Mouse (Mus musculus) kidney, embryonic 16.5 days (tissue): Measurements from ENCODE around the gene Chst11. TPM values are rescaled to one million over a fixed set of nuclear protein-coding genes. Genes with fewer than 3 reads are reported as not detected.
"Not testable (repeated sequence)": the region's sequence is repeated elsewhere in the genome, so short reads cannot be mapped to it uniquely, and the experiment has no call there.

Experiments used
- ATAC-seq: fragments of 200-750 bp; cut with Nextera tagmentation; 2 replicates; pipeline ENCODE4 v1.8.0; 2017; ENCODE audit warnings: moderate TSS enrichment; ENCODE audit not compliant: low FRiP score, low TSS enrichment
- H3K27ac ChIP-seq: fragments of 300-500 bp; sonication (generic); 2 replicates; pipeline ENCODE4 v1.5.1; 2014; ENCODE audit warnings: low read length
- H3K27me3 ChIP-seq: fragments of 300-500 bp; sonication (generic); 2 replicates; pipeline ENCODE4 v1.6.1; 2014; ENCODE audit warnings: low read length, control low read depth, mixed read lengths; ENCODE audit not compliant: insufficient read depth
- H3K36me3 ChIP-seq: fragments of 300-500 bp; sonication (generic); 2 replicates; pipeline ENCODE4 v1.6.1; 2014; ENCODE audit warnings: low read length, control low read depth, mixed read lengths; ENCODE audit not compliant: insufficient read depth
- H3K4me1 ChIP-seq: fragments of 300-500 bp; sonication (generic); 2 replicates; pipeline ENCODE4 v1.6.1; 2014; ENCODE audit warnings: low read length, control low read depth, mixed read lengths; ENCODE audit not compliant: insufficient read depth
- H3K4me2 ChIP-seq: fragments of 300-500 bp; sonication (generic); replicated peaks from 2 replicates; pipeline ENCODE4 v1.6.1; 2014; ENCODE audit warnings: low read depth, low read length
- H3K4me3 ChIP-seq: fragments of 300-500 bp; sonication (generic); 2 replicates; pipeline ENCODE4 v1.5.1; 2014; ENCODE audit warnings: mild to moderate bottlenecking, low read length
- H3K9ac ChIP-seq: fragments of 300-500 bp; sonication (generic); replicated peaks from 2 replicates; pipeline ENCODE4 v1.6.1; 2014; ENCODE audit warnings: low read length
- H3K9me3 ChIP-seq: fragments of 300-500 bp; sonication (generic); 2 replicates; pipeline ENCODE4 v1.6.1; 2016; ENCODE audit warnings: low read length, control low read depth
- WGBS: fragments of 180-500 bp; shearing (Covaris S2); extraction: QIAGEN DNeasy Blood & Tissue Kit; methylation state at CpG from one replicate; pipeline ENCODE4 v1.1.7; 2014; 5-methylcytosine and 5-hydroxymethylcytosine counted together
- polyA plus RNA-seq: library from polyadenylated mRNA; unstranded; fragments of >200 nt; fragmentation: Nextera tagmentation; extraction: Ambion mirVana; gene quantifications from 2 replicates; pipeline ENCODE4 v1.2.1, GENCODE M21; 2015

The Chst11 gene
- polyA plus RNA-seq, 1 experiment from 2014 or later: 5.2 TPM

DNA sequence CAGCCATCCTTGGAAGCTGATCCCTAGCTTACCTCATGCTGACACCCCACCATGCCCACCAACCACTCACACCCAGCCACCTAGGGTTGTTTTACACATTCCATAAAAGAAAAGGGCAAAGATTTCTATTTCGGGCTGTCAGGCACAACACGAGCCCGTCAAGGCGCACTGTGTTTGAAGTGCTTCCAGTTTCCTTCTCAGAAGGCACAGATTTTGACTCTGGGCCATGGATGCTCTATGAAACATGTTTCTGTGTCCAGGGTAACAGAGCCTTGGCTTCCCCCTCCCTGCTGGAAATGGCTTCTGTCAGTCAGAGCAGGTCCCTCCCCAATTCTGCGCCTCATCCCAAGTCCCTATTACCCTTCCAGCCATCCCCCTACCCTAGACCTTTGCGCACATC is 125.7 kb downstream of the Chst11 start:
- WGBS: 94% methylated on average over 6 of the region's 6 CpGs
- H3K4me3 ChIP-seq: no peak overlapping the region
- ATAC-seq: no peak
- H3K27ac ChIP-seq: no peak overlapping the region
- no peaks in the 10 kb centered on the region for H3K9me3 ChIP-seq
- H3K36me3 ChIP-seq: no peaks in the 10 kb centered on the region
- no peaks in the 10 kb centered on the region for H3K27me3 ChIP-seq
- H3K9ac ChIP-seq: no peak overlapping the region
- H3K4me1 ChIP-seq: peaks cover 20% of the 10 kb centered on the region
- H3K4me2 ChIP-seq: no peak overlapping the region

DNA sequence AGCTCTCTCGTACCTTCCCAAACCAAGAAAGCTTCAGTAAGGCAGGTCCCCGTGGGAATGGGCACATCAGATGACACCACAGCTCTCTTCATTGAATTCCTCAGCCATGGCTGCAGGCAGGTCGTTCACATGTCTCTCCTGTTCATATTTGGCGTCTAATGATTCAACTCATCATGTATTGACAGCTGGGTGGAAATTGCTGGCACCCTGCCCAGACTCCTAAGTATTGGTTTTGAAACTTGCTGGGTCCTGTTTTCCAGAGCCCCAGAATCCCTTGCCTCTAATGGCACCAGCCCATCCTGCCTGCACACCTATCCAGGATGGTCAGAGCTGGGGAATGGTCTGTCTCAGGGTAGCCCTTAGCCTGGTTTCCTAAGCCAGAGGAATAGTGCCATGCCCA is 127.0 kb downstream of the Chst11 start:
- H3K4me3 ChIP-seq: no peak overlapping the region
- no peak overlapping the region for H3K4me2 ChIP-seq
- H3K27me3 ChIP-seq: no peaks in the 10 kb centered on the region
- no peaks in the 10 kb centered on the region for H3K36me3 ChIP-seq
- 79% methylated on average over 4 of the region's 4 CpGs for WGBS
- H3K9me3 ChIP-seq: no peaks in the 10 kb centered on the region
- no peak overlapping the region for H3K27ac ChIP-seq
- no peak overlapping the region for H3K9ac ChIP-seq
- H3K4me1 ChIP-seq: peaks cover 16% of the 10 kb centered on the region
- no peak for ATAC-seq

DNA sequence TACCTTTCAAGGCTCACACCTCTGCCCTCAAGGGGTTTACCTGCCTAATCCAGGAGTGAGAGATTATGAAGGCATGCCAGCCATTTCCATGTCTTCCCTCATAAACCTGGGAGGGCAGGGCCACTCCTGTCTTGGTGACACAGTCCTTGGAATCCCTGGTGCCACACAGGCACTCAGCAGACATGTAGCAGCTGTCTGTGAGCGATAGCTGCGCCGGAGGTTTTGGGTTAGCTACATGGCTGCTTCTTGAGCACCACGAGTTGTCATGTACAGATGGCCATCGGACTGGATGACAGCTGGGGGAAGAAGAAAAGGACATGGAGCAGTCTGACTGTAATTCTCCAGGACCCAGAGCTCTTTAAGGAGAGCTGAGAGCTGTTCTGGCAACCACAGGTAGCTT is 129.3 kb downstream of the Chst11 start:
- no peak overlapping the region for H3K9ac ChIP-seq
- no peaks in the 10 kb centered on the region for H3K9me3 ChIP-seq
- H3K4me1 ChIP-seq: peaks cover 10% of the 10 kb centered on the region
- H3K4me2 ChIP-seq: no peak overlapping the region
- H3K36me3 ChIP-seq: no peaks in the 10 kb centered on the region
- WGBS: 82% methylated on average over 5 of the region's 5 CpGs
- H3K27ac ChIP-seq: no peak overlapping the region
- no peak for ATAC-seq
- no peaks in the 10 kb centered on the region for H3K27me3 ChIP-seq
- no peak overlapping the region for H3K4me3 ChIP-seq

DNA sequence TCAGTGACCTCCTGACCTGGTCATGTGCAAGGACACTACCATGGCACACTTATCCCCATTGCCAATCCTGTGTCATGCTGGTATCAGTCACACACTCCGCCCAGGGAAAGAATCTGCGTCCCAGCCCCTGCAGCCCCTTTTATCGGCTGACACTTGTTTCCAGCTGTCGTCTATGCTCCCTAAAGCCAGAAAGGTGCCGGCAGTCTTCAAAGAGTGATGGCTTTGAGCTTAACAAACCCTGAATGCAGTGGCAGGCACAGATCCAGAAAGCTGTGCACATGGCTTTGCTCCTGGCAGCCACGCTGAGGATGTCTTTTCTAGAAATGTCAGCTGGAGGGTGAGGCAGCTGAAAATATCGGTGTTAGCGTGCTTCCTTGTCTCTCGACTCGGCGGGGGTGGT is 131.6 kb downstream of the Chst11 start:
- Histone ChIP-seq H3K9ac (no peak overlapping the region), H3K27ac (no peak overlapping the region), H3K4me2 (no peak overlapping the region), H3K9me3 (no peaks in the 10 kb centered on the region), H3K27me3 (no peaks in the 10 kb centered on the region), H3K4me1 (peaks cover 18% of the 10 kb centered on the region), H3K4me3 (no peak overlapping the region), H3K36me3 (no peaks in the 10 kb centered on the region)
- ATAC-seq: no peak
- WGBS: 47% methylated on average over 11 of the region's 11 CpGs

DNA sequence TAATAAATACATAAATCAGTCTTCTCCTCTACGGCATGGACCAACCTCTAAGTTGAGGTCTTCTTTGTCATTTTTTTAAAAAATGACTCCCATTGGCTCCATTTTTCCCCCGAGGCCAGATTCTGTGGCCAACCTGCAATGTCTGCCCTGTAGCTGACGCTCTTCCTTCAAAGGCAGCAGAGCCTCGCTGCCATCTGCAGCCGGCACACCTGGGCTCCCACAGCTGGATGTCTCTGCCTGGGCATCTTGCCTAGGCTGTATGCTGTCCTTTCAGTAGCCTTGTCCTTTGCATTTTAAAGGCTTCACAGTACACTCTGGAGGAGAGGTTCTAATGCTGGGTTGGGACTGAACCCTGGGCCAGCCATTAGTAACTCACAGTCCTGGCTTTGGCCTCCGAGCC is 132.6 kb downstream of the Chst11 start:
- Histone ChIP-seq H3K27ac (no peak overlapping the region), H3K9ac (no peak overlapping the region), H3K36me3 (no peaks in the 10 kb centered on the region), H3K4me2 (no peak overlapping the region), H3K27me3 (no peaks in the 10 kb centered on the region), H3K4me1 (peaks cover 18% of the 10 kb centered on the region), H3K9me3 (no peaks in the 10 kb centered on the region), H3K4me3 (no peak overlapping the region)
- no peak for ATAC-seq
- 88% methylated on average over 6 of the region's 6 CpGs for WGBS

DNA sequence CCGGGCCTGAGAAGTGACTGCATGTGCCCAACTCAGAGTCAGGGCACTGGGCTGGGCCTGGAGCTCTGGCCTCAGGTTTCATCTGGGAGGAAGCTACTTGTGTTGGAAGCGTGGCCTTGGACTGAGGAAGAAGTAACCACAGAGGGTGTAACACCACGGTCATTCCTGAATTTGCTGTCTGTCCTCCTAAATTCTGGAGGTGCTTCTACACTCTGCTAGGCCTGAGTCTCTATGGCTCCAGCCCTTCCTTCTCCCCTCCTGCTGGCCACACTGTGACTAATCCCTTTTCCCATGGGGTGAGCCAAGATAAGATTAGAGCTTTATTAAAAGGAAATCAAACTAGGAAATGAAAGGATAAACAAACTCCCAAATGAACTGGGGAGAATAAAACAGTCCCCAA is 133.3 kb downstream of the Chst11 start:
- H3K4me1 ChIP-seq: peaks cover 18% of the 10 kb centered on the region
- no peak overlapping the region for H3K4me3 ChIP-seq
- 55% methylated on average over 3 of the region's 3 CpGs for WGBS
- H3K36me3 ChIP-seq: no peaks in the 10 kb centered on the region
- H3K27ac ChIP-seq: 0 out of 2 replicates have a peak overlapping the region, but pooled peaks have one; percentile 21
- no peaks in the 10 kb centered on the region for H3K27me3 ChIP-seq
- no peak overlapping the region for H3K9ac ChIP-seq
- no peak overlapping the region for H3K4me2 ChIP-seq
- no peak for ATAC-seq
- H3K9me3 ChIP-seq: no peaks in the 10 kb centered on the region

DNA sequence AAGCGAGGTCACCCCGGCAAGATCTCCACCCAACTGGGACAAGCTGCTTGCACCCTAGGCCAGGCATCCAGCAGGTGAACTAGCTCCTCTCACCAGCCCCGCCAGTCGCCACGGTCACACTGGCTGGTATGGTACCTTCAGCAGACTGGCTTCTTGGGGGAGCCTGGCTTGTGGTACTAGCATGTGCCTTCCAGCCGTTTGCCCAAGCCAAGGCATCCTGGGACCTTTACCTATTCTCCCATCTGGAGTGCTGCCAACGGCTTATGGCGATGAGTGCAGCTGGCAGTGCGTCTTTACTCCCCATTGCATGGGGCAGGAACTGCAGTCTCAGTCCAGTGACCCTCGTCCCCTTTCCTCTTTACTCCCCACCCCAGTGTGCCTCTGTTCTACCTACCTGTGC is 133.7 kb downstream of the Chst11 start:
- no peak overlapping the region for H3K4me3 ChIP-seq
- no peak overlapping the region for H3K9ac ChIP-seq
- ATAC-seq: 0 out of 2 replicates have a peak, but pooled peaks have one; percentile 28
- H3K27me3 ChIP-seq: no peaks in the 10 kb centered on the region
- WGBS: 62% methylated on average over 10 of the region's 10 CpGs
- H3K4me2 ChIP-seq: no peak overlapping the region
- no peaks in the 10 kb centered on the region for H3K9me3 ChIP-seq
- H3K36me3 ChIP-seq: no peaks in the 10 kb centered on the region
- peaks cover 18% of the 10 kb centered on the region for H3K4me1 ChIP-seq
- H3K27ac ChIP-seq: no peak overlapping the region

DNA sequence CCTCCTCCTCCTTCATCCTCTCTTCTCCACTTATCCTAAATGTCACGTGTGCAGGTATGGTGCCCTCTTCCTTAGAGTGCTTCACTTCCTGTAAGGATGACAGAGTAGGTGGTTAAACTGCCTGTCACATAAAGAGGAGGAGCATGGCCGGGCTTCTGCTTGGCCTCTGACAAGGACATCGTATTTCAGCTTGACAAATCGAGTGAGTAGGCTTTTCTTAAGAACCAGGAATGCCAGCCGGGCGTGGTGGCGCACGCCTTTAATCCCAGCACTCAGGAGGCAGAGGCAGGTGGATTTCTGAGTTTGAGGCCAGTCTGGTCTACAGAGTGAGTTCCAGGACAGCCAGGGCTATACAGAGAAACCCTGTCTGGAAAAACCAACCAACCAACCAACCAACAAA is 134.2 kb downstream of the Chst11 start:
- H3K9me3 ChIP-seq, H3K9ac ChIP-seq, ATAC-seq, H3K36me3 ChIP-seq, H3K4me3 ChIP-seq, H3K27me3 ChIP-seq, H3K4me2 ChIP-seq, H3K27ac ChIP-seq: not testable (repeated sequence)
- H3K4me1 ChIP-seq: peaks cover 18% of the 10 kb centered on the region
- 52% methylated on average over 8 of the region's 8 CpGs for WGBS

DNA sequence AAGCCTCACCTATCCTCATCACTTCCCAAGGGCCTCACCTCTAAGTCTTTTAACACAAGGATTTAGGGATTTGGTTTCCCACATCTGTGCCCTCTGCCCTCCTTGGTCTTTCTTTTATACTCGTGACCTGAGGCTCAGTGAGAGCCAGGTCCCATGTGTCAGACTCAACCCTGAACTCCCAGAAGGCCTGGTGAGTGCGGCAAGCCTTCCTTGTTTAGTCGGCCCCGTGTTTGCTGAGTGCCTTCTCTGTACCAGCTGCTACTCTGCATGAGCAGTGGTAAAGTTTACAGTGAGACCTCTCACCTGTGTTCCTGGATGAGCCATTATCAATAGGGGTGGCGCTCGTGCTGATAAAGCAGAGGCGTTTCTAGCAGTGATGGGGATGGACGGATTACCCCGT is 134.6 kb downstream of the Chst11 start:
- H3K4me1 ChIP-seq: peaks cover 18% of the 10 kb centered on the region
- H3K27me3 ChIP-seq: no peaks in the 10 kb centered on the region
- H3K27ac ChIP-seq: no peak overlapping the region
- WGBS: 87% methylated on average over 9 of the region's 9 CpGs
- no peak overlapping the region for H3K4me2 ChIP-seq
- H3K4me3 ChIP-seq: no peak overlapping the region
- H3K9me3 ChIP-seq: no peaks in the 10 kb centered on the region
- H3K9ac ChIP-seq: no peak overlapping the region
- no peaks in the 10 kb centered on the region for H3K36me3 ChIP-seq
- no peak for ATAC-seq

DNA sequence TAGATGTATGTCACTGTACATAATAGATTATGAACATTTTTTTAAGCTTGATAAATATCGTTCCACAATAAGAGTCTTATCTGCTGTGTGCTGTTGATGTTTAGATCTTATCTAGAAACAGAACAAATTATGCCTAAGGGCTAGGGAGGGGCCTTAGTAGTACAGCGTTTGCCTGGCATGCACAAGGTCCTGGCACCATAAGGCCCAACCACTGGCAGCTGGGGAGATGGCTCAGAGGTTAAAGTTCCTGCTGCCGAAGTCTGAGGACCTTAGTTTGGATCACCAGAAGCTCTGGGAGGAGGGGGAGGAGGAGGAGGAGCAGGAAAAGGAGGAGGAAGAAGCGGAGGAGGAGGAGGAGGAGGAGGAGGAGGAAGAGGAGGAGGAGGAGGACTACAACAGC is 135.6 kb downstream of the Chst11 start:
- Histone ChIP-seq H3K4me1 (peaks cover 18% of the 10 kb centered on the region), H3K9me3 (no peaks in the 10 kb centered on the region), H3K27ac (no peak overlapping the region), H3K4me3 (no peak overlapping the region), H3K9ac (no peak overlapping the region), H3K36me3 (no peaks in the 10 kb centered on the region), H3K4me2 (no peak overlapping the region), H3K27me3 (no peaks in the 10 kb centered on the region)
- ATAC-seq: no peak
- 51% methylated on average over 4 of the region's 4 CpGs for WGBS

DNA sequence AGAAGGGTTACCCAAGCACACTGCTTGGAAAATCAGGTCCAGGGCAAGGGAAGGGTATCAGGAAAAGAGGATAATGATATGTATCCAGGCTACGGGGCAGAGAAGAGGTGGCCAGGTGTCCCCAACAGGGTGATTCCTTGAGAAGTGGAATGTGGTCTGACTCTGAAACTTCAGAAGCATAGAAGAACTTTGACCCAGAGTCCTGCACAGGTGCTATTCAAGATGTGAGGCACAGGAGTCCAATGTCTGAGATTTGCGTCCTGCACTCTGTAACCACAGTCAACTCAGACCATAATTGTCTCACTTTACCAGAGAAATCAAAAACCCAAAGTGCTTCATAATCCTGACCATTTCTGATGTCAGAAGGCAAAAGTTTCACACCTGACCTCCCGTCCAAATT is 139.3 kb downstream of the Chst11 start:
- no peaks in the 10 kb centered on the region for H3K9me3 ChIP-seq
- no peak for ATAC-seq
- H3K9ac ChIP-seq: no peak overlapping the region
- no peak overlapping the region for H3K27ac ChIP-seq
- H3K4me1 ChIP-seq: peaks cover 25% of the 10 kb centered on the region
- WGBS: 78% methylated on average over 3 of the region's 3 CpGs
- H3K4me2 ChIP-seq: no peak overlapping the region
- no peaks in the 10 kb centered on the region for H3K36me3 ChIP-seq
- no peak overlapping the region for H3K4me3 ChIP-seq
- H3K27me3 ChIP-seq: no peaks in the 10 kb centered on the region
